Mouse (Mus musculus) spleen, postnatal 36 days (tissue): ENCODE results near the gene Cfd.
A peak's percentile ranks its signal among the peaks of the same experiment; 100 is the strongest.

Experiments
- DNase-seq, 2 experiments: peaks; one replicate each; pipeline ENCODE4 v3.0.0; 2022; ENCODE audit warnings: low spot score in 2 of 2, mixed read lengths in 1 of 2

Gene Cfd

DNA sequence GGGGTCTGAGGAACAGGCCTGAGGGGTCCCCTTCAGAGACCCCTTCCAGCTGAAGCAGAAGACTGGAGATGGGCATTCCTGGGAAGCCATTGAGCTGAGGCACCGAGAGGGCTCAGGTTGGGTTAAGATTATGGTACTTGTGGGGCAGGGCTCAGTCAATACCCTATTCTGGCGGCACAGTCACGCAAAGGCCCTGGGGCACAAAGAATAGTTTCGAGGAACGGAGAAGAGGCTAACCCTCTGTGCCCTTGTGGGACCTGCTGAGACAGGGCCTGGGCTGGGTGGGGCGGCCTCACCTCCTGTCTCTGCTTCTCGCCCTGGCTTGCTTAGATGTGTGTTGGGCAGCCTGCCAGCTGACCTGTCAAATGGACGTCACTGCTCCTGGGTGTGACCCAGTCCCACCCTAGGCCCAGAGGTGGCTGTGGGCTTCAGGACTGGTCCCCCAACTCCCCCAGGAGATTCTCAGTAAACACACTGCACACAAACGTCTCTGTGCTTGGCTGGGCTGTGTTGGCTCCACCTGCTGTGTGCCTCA is 42.6 kb downstream of the Cfd start:
- no peak for DNase-seq

DNA sequence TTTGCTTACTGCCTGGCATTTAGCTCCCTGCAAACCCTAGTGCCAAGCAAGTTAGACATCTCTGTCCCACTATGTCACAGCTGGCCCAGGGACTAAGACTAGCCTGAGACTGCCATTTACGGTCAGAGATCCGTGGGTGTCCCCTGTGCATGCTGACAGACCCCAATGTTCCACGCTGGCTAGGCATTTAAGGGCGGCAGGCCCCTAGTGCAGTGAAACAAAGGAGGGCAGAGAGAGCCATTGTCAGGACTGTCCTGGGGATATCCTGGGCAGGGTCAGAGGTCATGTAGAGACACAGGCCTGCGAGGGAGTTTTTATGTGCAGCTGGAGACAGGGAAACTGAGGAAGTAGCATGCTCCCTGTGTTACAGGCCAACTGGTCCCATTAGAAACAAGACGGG is 43.2 kb downstream of the Cfd start:
- no peak for DNase-seq

DNA sequence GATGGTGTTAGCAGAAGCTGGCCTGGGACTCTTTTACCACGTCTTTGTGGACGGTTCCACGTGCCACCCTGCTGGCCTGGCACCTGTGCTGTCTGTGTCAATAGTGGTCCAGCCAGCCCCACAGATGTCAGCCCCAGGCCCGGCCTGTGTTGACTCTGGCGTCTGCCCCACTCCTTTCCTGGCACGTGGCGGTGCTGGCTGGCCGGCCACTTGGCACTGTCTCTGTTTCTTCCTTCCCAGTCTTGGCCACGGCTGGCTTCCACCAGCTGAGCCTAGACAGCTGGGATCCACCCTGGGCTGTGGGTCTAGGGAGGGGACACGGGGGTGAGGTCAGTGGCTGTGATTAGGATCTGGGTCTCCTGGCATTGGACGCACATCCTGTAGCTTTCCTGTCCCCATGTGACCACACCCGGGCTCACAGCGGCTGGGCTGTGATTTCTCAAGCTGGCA is 43.6 kb downstream of the Cfd start:
- peak in 1 of 2 experiments; percentile 44 for DNase-seq

DNA sequence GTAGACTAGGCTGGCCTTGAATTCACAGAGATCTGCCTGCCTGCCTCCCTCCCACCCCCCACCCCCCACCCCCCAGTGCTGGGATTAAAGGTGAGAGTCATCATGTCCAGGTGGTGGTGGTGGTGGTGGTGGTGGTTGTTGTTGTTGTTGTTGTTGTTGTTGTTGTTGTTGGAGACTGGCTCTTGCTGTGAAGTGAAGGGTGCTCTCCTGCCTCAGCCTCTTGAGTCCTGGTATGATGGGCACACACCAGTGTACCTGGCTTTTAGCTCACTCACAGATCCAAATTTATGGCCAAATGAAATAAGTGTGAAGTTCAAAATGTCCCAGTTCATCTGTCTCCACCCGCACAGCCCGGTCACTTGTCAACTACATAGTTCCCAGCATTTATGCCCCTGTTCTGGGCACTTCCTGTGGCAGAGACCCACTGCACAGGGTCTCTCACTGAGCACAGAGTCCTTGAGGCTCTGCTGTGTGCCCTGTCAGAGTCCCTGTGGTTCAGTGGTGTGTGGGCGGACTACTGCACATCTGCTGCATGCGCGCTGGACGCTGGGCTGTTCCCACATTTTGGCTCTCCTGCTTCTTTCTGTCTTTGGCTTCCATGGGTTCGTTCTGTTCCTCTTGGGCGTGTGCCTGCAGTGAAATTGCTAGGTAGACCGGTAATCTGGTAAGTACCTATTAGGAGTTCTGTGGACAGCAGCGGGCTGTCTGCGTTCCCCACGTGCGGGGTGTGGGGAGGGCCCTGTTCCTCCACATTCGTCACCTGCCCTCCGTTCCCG is 44.3 kb downstream of the Cfd start:
- no peak for DNase-seq

DNA sequence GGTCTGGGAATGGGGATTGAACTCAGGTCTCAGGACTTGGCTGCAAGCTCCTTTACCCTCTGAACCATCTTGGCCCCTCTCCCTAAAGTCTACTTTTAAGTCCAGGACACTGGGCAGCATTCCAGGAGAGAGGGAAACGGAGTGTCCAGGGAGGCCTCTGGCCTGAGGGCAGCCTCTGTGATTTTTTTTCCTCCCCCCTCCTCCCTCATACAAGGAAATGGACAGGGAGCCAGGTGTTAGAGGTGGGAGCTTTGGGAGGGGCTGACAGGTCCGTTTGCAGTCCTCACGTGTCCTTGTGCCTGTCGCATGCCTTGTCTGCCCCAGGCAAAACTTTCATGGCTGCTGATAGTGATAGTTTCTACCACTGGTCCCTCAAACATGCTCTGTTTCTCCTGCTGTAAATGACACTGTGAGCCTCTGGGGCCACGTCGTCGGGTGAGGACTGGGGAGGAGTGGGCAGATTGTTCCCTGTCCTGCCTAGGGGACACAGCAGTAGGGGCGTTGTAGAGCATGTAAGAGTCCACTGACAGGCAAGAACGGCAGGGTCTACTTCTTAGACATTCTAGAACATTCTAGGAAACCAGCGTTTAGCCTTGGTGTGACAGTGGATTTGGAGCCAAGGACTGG is 45.7 kb downstream of the Cfd start:
- no peak for DNase-seq

DNA sequence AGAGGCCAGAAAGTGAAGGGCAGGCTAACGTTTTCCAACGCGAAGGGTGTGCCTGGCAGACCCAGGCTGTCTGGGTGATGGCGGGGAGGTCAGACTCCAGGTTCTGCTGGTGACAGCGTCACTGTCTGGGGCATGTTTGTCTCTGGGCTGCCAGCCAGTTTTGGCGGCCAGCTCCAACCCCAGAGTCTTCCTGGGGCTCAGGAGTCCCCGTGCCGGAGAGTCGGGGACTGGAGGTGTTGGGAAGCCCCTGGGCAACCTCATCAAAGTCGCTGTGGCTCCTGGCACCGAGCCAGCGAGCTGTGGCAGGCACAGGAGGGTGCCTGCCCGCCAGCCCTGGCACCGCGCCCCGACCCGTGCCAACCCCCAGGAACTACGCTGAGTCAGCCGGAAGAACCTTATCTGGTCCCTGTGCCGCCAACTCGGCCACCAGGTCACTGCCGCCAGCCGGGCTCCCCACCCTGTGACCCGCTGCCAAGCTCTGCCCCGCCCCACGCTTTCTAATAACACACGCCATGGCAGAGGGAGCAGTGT is 46.3 kb downstream of the Cfd start:
- DNase-seq: peak; percentile 89 to 91

DNA sequence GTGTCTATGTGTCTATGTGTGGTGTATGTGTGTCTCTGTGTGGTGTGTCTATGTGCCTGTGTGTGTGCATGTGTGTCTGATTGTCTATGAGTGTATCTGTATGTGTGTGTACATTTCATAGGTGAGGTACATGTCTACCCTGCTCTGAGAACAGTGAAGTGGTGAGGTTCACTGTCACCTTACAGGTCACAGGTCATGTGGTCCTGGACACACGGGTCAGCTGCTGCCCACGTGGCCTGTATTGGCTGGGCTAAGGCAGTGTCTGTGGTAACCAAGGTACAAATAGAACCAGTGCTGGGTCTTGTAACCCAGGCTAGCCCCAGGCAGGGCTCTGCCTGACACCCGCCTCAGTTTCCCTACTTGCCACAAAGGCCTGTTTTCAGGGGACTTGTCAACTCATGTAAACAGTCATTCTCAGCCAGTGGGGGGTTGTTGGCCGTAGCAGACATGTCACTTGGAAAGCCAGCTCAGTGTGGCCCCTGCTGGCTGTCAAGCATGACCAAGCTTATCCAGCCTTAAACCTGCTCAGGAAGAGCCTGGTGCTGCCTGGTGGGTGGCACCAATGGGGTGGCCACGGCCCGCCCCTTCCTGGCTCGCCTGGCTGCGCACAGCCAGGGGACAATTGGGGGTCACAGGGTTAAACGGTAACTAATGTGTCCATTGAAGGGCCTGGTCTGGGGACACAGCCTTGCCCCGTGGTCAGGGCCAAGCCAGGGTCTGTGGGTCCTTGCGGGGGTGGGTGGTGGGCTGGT is 47.3 kb downstream of the Cfd start:
- DNase-seq: no peak

DNA sequence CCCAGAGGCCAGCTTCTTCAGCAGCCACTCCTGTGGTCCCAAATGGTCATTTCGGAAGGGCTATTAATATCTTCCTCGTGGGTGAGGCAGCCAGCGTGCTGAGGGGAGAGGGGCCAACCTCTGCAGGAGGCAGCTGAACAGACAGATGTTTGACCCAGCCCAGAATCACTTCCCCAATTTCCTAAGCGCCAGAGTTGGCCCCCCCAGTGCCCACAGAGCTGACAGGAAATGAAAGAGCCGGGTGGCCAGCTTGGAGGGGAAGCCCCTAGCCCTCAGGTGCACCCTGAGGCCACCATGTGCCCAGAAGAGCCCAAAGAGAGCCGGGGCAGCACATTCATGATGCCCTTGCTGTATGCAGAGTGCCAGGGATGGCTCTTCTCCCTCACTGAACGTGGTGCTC is 50.1 kb downstream of the Cfd start:
- DNase-seq: peak; percentile 93 to 94
